Mouse (Mus musculus) bone marrow macrophage, adult 2 months (primary cell): ENCODE results near the gene Pnldc1.

ENCODE experiments used
- CTCF ChIP-seq: IDR thresholded peaks from 2 replicates; pipeline ENCODE4 v1.5.1; 2012; ENCODE audit warnings: low read depth, mild to moderate bottlenecking, low read length, moderate library complexity
- POLR2A ChIP-seq: IDR thresholded peaks from 2 replicates; pipeline ENCODE4 v1.6.1; 2012; ENCODE audit warnings: mild to moderate bottlenecking, low read depth, low read length, borderline replicate concordance

- TF ChIP-seq CTCF = no peak
- TF ChIP-seq POLR2A = no peak
Measured at GRCm38 (mm10) chr17:12866853-12867252, 43.2 kb downstream of the Pnldc1 start.
